Mouse (Mus musculus) left cerebral cortex, postnatal 4 days (tissue): ENCODE measurements around the gene Rbm17. TPM values are rescaled to one million over a fixed set of nuclear protein-coding genes. Genes with fewer than 3 reads are reported as not detected.
"Not testable (repeated sequence)": the region's sequence is repeated elsewhere in the genome, so short reads cannot be mapped to it uniquely, and the experiment has no call there.

ENCODE experiments used
- DNase-seq: peaks from one replicate; pipeline ENCODE4 v3.0.0-alpha.2; 2022
- intact Hi-C: fragments of 180-260 bp; cut with DNase I; formaldehyde crosslinking; loops from one replicate; pipeline ENCODE4 v1.15.1; 2025
- total RNA-seq, 2 experiments: library from RNA; stranded (reverse); gene quantifications; 2 replicates each; pipeline ENCODE4 v1.2.3; 2021

The Rbm17 gene
- total RNA-seq, 2 experiments from 2014 or later: 126 to 135 TPM

GRCm38 (mm10) chr2:11547609-11548008 is 56.3 kb downstream of the Rbm17 start:
- intact Hi-C loops: no loop called here
- no peak for DNase-seq

GRCm38 (mm10) chr2:11546091-11546490 is 57.9 kb downstream of the Rbm17 start:
- no peak for DNase-seq
- intact Hi-C loops: no loop called here

GRCm38 (mm10) chr2:11545380-11545779 is 58.6 kb downstream of the Rbm17 start:
- no peak for DNase-seq
- intact Hi-C loops: no loop called here

- DNase-seq: no peak
- intact Hi-C loops: loop anchor here (5.0 kb wide), 1 partner anchor 212 kb away; no protein-coding TSS in a partner anchor
These were observed 59.6 kb downstream of the Rbm17 start for GRCm38 (mm10) chr2:11544342-11544741.

- intact Hi-C loops: loop anchor here (5.0 kb wide), 1 partner anchor 211 kb away; no protein-coding TSS in a partner anchor
- DNase-seq: no peak
These were observed 60.8 kb downstream of the Rbm17 start for GRCm38 (mm10) chr2:11543158-11543557.

- intact Hi-C loops: loop anchor here (5.0 kb wide), 1 partner anchor 210 kb away; no protein-coding TSS in a partner anchor
- DNase-seq: peak; percentile 78
These were observed 61.3 kb downstream of the Rbm17 start for GRCm38 (mm10) chr2:11542640-11543039.

- DNase-seq: no peak
- intact Hi-C loops: loop anchor here (5.0 kb wide), 1 partner anchor 210 kb away; no protein-coding TSS in a partner anchor
These were observed 61.8 kb downstream of the Rbm17 start for GRCm38 (mm10) chr2:11542121-11542520.

- intact Hi-C loops: loop anchor here (5.0 kb wide), 1 partner anchor 209 kb away; no protein-coding TSS in a partner anchor
- not testable (repeated sequence) for DNase-seq
These were observed 62.4 kb downstream of the Rbm17 start for GRCm38 (mm10) chr2:11541528-11541927.

- intact Hi-C loops: loop anchor here (2.0 kb wide), 1 partner anchor 33 kb away; no protein-coding TSS in a partner anchor
- DNase-seq: no peak
These were observed 68.0 kb downstream of the Rbm17 start for GRCm38 (mm10) chr2:11535966-11536365.

Other genes starting within 250 kb of the Rbm17 start
- gene Pfkfb3, start 50.1 kb downstream of the Rbm17 start, total RNA-seq: 10 to 100 TPM; 55.3 to 57.4 TPM
- not detected for gene Gm17490, start 22.1 kb upstream of the Rbm17 start, total RNA-seq
- gene Il2ra, start 38.7 kb upstream of the Rbm17 start, total RNA-seq: not detected
- 1 to 10 TPM; 2.0 to 2.2 TPM for gene Il15ra, start 101.1 kb upstream of the Rbm17 start, total RNA-seq
- 10 to 100 TPM; 78.1 to 82.0 TPM for gene Fbh1, start 173.4 kb upstream of the Rbm17 start, total RNA-seq
- 10 to 100 TPM; 75.8 to 76.1 TPM for gene Ankrd16, start 173.7 kb upstream of the Rbm17 start, total RNA-seq